Mouse (Mus musculus): ENCODE measurements around the gene Emilin3. TPM values are rescaled to one million over a fixed set of nuclear protein-coding genes. Genes with fewer than 3 reads are reported as not detected.
"Not testable (repeated sequence)": the region's sequence is repeated elsewhere in the genome, so short reads cannot be mapped to it uniquely, and the experiment has no call there.

The Emilin3 gene
- polyA plus RNA-seq (2015; fragmentation: Nextera tagmentation; extraction: Ambion mirVana), result 0.72 and 0.84 TPM in 2 replicates

GRCm38 (mm10) chr2:160912231-160912671 lies at the start of gene Emilin3:
Gene Emilin3, minus strand, starts transcription at chr2:160912328.
- peak within 1 kb of the TSS; percentile 65 for H3K9ac ChIP-seq
- peaks cover 66% of the 10 kb centered on the region for H3K27me3 ChIP-seq
- peak; percentile 68 for ATAC-seq
- peak within 1 kb of the TSS; percentile 50 for H3K4me3 ChIP-seq
- H3K4me2 ChIP-seq, result peak within 1 kb of the TSS; percentile 90
- H3K27ac ChIP-seq, result no peak within 1 kb of the TSS
- H3K36me3 ChIP-seq (ENCODE audit: poor library complexity, severe bottlenecking), result no peaks in the 10 kb centered on the region
- H3K9me3 ChIP-seq (replicated peaks), result no peaks in the 10 kb centered on the region
- WGBS, result under 1% methylated on average over 40 of the region's 46 CpGs
- H3K4me1 ChIP-seq, result peaks cover 26% of the 10 kb centered on the region

- Histone ChIP-seq H3K9ac (no peak overlapping the region), H3K4me3 (no peak overlapping the region), H3K36me3 (ENCODE audit: poor library complexity, severe bottlenecking) (peaks cover 86% of the 10 kb centered on the region), H3K4me2 (no peak overlapping the region), H3K9me3 (replicated peaks) (no peaks in the 10 kb centered on the region), H3K4me1 (no peaks in the 10 kb centered on the region), H3K27ac (no peak overlapping the region), H3K27me3 (no peaks in the 10 kb centered on the region)
- no peak for ATAC-seq
- 93% methylated on average over 6 of the region's 6 CpGs for WGBS
Observed at GRCm38 (mm10) chr2:160960956-160961646, 49.0 kb upstream of the Emilin3 start.

- Histone ChIP-seq H3K4me2 (no peak overlapping the region), H3K36me3 (ENCODE audit: poor library complexity, severe bottlenecking) (peaks cover 86% of the 10 kb centered on the region), H3K9me3 (replicated peaks) (no peaks in the 10 kb centered on the region), H3K9ac (no peak overlapping the region), H3K27ac (no peak overlapping the region), H3K27me3 (no peaks in the 10 kb centered on the region), H3K4me3 (no peak overlapping the region), H3K4me1 (no peaks in the 10 kb centered on the region)
- no peak for ATAC-seq
- 94% methylated on average over 5 of the region's 5 CpGs for WGBS
Observed at GRCm38 (mm10) chr2:160959901-160960300, 47.8 kb upstream of the Emilin3 start.

DNA sequence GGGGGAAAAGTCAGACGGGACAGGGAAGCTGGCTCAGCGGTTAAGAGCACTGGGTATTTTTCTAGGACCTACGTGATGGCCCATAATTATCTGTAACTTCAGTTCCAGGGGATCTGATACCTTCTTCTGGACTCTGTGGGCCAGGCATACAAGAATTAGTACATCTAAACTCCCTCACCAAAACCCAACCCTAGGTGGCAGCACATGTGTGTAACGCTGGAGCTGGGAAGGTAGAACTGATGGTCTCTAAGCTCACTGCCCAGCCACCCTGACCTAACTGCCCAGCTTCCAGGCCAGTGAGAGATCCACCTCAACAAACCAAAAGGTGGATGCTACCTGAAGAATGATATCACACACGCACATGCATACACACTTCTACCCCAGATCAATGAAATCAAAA lies 46.6 kb upstream of the Emilin3 start:
- no peaks in the 10 kb centered on the region for H3K27me3 ChIP-seq
- no peak overlapping the region for H3K27ac ChIP-seq
- H3K4me1 ChIP-seq, result peaks cover 3% of the 10 kb centered on the region
- no peak overlapping the region for H3K4me2 ChIP-seq
- H3K9me3 ChIP-seq (replicated peaks), result no peaks in the 10 kb centered on the region
- no peak overlapping the region for H3K4me3 ChIP-seq
- 94% methylated on average over 5 of the region's 5 CpGs for WGBS
- peaks cover 86% of the 10 kb centered on the region for H3K36me3 ChIP-seq (ENCODE audit: poor library complexity, severe bottlenecking)
- H3K9ac ChIP-seq, result no peak overlapping the region
- ATAC-seq, result no peak

- peaks cover 87% of the 10 kb centered on the region for H3K36me3 ChIP-seq (ENCODE audit: poor library complexity, severe bottlenecking)
- not testable (repeated sequence) for H3K9me3 ChIP-seq (replicated peaks); H3K4me3 ChIP-seq; ATAC-seq; H3K27ac ChIP-seq; H3K4me2 ChIP-seq; H3K4me1 ChIP-seq; H3K9ac ChIP-seq; H3K27me3 ChIP-seq
Observed at GRCm38 (mm10) chr2:160957801-160958200, 45.7 kb upstream of the Emilin3 start.

DNA sequence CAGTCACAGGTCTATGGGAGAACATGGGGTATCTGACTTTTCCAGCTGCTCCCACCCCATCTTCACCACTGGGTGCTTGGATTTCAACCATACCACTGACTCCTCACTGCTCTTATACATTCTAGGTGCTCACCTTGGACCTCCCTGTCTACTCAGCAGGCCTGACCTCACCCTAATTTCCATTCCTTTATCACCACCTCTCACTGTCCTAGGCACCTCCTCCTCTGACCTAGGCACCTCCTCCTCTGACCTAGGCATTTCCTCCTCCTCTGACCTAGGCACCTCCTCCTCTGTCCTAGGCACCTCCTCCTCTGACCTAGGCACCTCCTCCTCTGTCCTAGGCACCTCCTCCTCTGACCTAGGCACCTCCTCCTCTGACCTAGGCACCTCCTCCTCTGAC lies 45.2 kb upstream of the Emilin3 start:
- H3K36me3 ChIP-seq (ENCODE audit: poor library complexity, severe bottlenecking), result peaks cover 86% of the 10 kb centered on the region
- H3K4me3 ChIP-seq; H3K9me3 ChIP-seq (replicated peaks); H3K4me2 ChIP-seq; ATAC-seq; H3K27me3 ChIP-seq; H3K27ac ChIP-seq; H3K4me1 ChIP-seq; H3K9ac ChIP-seq: not testable (repeated sequence)

DNA sequence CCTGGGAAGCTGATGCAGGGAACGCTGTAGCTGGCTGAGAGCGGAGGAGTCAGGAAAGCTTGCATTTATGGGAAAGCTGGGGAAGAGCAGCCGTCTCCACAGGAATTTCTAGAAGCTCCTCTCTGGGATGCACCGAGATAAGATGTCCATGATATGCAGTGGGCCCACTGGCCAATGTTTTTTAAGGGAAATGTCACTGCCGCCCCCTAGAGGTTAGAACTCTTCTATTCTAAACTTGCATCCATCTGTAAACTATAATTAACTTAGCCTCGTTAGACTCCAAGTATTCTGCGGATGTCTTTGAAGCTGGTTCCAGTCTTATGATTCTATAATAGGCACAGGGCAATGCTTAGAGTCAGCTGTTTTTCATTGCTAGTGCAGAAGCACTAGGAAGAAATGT lies 43.2 kb upstream of the Emilin3 start:
- Histone ChIP-seq H3K27ac (no peak overlapping the region), H3K9me3 (replicated peaks) (no peaks in the 10 kb centered on the region), H3K4me1 (peaks cover 10% of the 10 kb centered on the region), H3K4me2 (no peak overlapping the region), H3K4me3 (no peak overlapping the region), H3K36me3 (ENCODE audit: poor library complexity, severe bottlenecking) (peaks cover 88% of the 10 kb centered on the region), H3K9ac (no peak overlapping the region), H3K27me3 (no peaks in the 10 kb centered on the region)
- 56% methylated on average over 7 of the region's 7 CpGs for WGBS
- no peak for ATAC-seq

GRCm38 (mm10) chr2:160954541-160954940 lies 42.4 kb upstream of the Emilin3 start:
- Histone ChIP-seq H3K4me3 (no peak overlapping the region), H3K4me1 (peaks cover 10% of the 10 kb centered on the region), H3K27ac (no peak overlapping the region), H3K4me2 (no peak overlapping the region), H3K9ac (no peak overlapping the region), H3K27me3 (no peaks in the 10 kb centered on the region), H3K36me3 (ENCODE audit: poor library complexity, severe bottlenecking) (peaks cover 88% of the 10 kb centered on the region), H3K9me3 (replicated peaks) (no peaks in the 10 kb centered on the region)
- WGBS, result 96% methylated on average over 3 of the region's 3 CpGs
- no peak for ATAC-seq

- Histone ChIP-seq H3K9me3 (replicated peaks) (no peaks in the 10 kb centered on the region), H3K27me3 (no peaks in the 10 kb centered on the region), H3K4me2 (no peak overlapping the region), H3K9ac (no peak overlapping the region), H3K4me1 (peaks cover 10% of the 10 kb centered on the region), H3K36me3 (ENCODE audit: poor library complexity, severe bottlenecking) (peaks cover 89% of the 10 kb centered on the region), H3K27ac (0 out of 2 replicates have a peak overlapping the region, but pooled peaks have one; percentile 19), H3K4me3 (no peak overlapping the region)
- peak; percentile 62 for ATAC-seq
- 72% methylated on average over 7 of the region's 7 CpGs for WGBS
Observed at GRCm38 (mm10) chr2:160953131-160953873, 41.2 kb upstream of the Emilin3 start.

DNA sequence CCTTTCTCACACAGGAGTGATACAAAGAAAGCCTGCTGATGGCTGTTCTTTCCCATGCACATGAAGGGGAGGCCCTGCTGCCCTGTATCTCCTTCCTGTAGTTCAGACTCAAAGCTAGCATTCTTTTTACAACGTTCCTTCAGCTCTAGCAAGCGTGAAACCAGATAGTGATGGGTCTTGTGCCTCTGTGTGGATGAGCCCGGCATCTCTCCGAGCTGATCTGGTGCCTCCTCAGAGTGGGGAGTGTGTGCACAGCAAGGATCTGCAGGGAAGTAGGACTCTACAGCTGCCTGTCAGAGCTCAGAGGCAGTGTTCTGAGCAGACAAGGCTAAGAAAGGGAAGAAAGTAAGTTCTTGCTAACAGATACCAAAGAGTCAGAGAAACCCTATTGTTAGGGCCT lies 39.5 kb upstream of the Emilin3 start:
- peaks cover 10% of the 10 kb centered on the region for H3K4me1 ChIP-seq
- no peaks in the 10 kb centered on the region for H3K9me3 ChIP-seq (replicated peaks)
- no peak overlapping the region for H3K9ac ChIP-seq
- no peak for ATAC-seq
- 86% methylated on average over 4 of the region's 4 CpGs for WGBS
- no peaks in the 10 kb centered on the region for H3K27me3 ChIP-seq
- H3K27ac ChIP-seq, result no peak overlapping the region
- no peak overlapping the region for H3K4me2 ChIP-seq
- no peak overlapping the region for H3K4me3 ChIP-seq
- peaks cover 88% of the 10 kb centered on the region for H3K36me3 ChIP-seq (ENCODE audit: poor library complexity, severe bottlenecking)

GRCm38 (mm10) chr2:160942443-160942842 lies 30.3 kb upstream of the Emilin3 start:
- no peaks in the 10 kb centered on the region for H3K4me1 ChIP-seq
- no peaks in the 10 kb centered on the region for H3K27me3 ChIP-seq
- H3K9me3 ChIP-seq (replicated peaks), result no peaks in the 10 kb centered on the region
- peaks cover 17% of the 10 kb centered on the region; the same call in 1 of the 2 replicates for H3K36me3 ChIP-seq (ENCODE audit: poor library complexity, severe bottlenecking)
- WGBS, result 62% methylated on average over 3 of the region's 3 CpGs
- no peak overlapping the region for H3K4me2 ChIP-seq
- no peak overlapping the region for H3K27ac ChIP-seq
- H3K4me3 ChIP-seq, result no peak overlapping the region
- H3K9ac ChIP-seq, result no peak overlapping the region
- ATAC-seq, result peak; percentile 62; the same call in 1 of the 2 replicates

DNA sequence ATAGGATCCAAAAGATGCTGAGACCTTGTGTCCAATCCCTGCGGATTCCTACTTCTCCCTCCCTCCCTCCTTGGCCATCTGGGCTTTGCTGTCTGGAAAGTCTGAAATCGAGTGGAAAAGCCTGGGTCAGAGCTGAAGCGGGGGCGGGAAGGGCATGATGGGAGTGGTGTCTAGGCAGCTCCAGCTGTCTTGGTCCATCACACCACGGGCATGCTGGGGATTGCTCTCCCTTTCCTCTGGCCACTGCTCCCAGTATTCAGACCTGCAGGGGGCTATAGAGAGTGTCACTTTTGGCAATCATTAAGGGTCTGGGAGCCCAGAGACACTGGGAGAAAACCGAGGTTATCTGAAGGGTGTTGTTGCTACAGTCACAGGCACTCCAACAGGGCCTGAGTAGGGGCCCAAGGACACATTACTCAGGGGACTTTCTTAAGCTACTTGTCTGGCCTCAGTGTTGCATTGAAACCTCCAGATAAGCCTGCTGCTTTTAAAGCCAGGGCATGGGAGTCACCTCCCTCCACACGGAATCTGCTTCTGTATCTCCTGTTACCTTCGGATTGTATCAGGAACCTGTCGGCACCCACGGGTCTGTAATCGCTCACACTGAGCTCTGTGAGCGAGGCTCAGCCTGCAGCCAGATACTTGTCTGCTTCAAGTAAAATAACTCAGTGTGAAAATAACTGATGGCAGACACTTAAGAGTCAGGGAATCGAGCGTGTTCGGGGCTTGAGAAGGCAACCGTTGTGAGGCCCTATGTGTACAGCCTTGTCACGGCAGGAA lies 29.0 kb upstream of the Emilin3 start:
- ATAC-seq, result no peak
- 76% methylated on average over 17 of the region's 17 CpGs for WGBS
- Histone ChIP-seq H3K4me2 (no peak overlapping the region), H3K27me3 (no peaks in the 10 kb centered on the region), H3K36me3 (ENCODE audit: poor library complexity, severe bottlenecking) (peaks cover 11% of the 10 kb centered on the region; the same call in 1 of the 2 replicates), H3K9me3 (replicated peaks) (no peaks in the 10 kb centered on the region), H3K4me1 (no peaks in the 10 kb centered on the region), H3K4me3 (no peak overlapping the region), H3K27ac (no peak overlapping the region), H3K9ac (no peak overlapping the region)

Measured in forebrain, embryonic 13.5 days (tissue).